Mouse (Mus musculus): ENCODE results near the gene Scgb2b2. TPM values are rescaled to one million over a fixed set of nuclear protein-coding genes. Genes with fewer than 3 reads are reported as not detected.

Scgb2b2 gene
- polyA plus RNA-seq (2014; fragmentation: Nextera tagmentation; extraction: Ambion mirVana): not detected in 2 replicates

DNA sequence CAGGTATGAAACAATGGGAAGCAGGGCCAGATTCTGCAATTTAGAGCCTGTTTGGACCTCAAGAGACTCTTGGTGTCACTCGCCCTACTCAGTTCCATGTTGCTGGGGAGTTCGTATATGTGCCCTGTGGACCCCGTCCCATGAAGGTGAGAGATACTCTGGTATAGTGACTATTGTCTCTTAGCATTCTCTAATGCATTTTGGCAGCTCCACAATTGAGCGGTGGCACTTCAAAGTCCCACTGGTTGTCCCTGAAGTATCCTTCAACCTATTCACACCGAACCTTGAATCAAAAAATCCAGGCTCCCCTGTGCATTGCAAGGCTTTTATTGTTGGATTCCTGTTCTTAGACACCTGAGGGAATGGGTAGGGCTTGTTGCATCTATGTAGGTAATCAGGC, at the start of gene Scgb2b2:
Scgb2b2 (plus strand) TSS at position 301 of the 400 bp plus-strand sequence.
- 84% methylated on average over 5 of the region's 5 CpGs for WGBS
- DNase-seq (ENCODE audit: low spot score, missing footprints): no peak
- Histone ChIP-seq H3K27ac (ENCODE audit: low read depth, low read length) (no peak within 1 kb of the TSS), H3K4me2 (no peak within 1 kb of the TSS), H3K9ac (ENCODE audit: low read length) (no peak within 1 kb of the TSS), H3K36me3 (ENCODE audit: control insufficient read depth, insufficient read depth, low read length) (no peaks in the 10 kb centered on the region), H3K4me3 (ENCODE audit: low read depth, low read length) (no peak within 1 kb of the TSS), H3K4me1 (ENCODE audit: control insufficient read depth, insufficient read depth, low read length) (no peaks in the 10 kb centered on the region), H3K9me3 (ENCODE audit: control insufficient read depth, low read length) (peaks cover 15% of the 10 kb centered on the region), H3K27me3 (ENCODE audit: control insufficient read depth, insufficient read depth, low read length) (no peaks in the 10 kb centered on the region)
- ATAC-seq (ENCODE audit: low FRiP score): no peak

DNA sequence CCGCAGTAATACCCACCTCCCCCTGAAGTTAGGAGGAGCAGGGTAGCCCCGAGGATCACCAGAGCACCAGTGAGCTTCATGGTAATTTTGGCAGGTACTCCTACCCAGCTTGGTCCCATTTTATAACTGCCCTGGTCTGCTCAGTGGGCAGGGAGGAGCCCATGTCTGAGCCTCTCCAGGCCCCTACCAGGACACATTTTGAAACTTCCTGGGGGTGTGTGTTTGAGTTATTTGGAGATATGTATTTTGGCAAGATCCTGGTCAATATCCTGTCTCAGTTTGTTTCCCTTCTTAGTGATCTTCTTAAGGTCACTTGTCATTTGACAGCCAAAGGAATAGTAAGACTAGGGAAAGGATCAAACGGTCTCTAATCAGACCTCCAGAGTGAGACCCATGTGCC, 1.4 kb downstream of the Scgb2b2 start, which contains the start of gene Scgb1b2:
Scgb1b2 (minus strand) TSS at position 101 of the 400 bp plus-strand sequence.
- no peak within 1 kb of the TSS for H3K27ac ChIP-seq (ENCODE audit: low read depth, low read length)
- no peaks in the 10 kb centered on the region for H3K4me1 ChIP-seq (ENCODE audit: control insufficient read depth, insufficient read depth, low read length)
- H3K4me3 ChIP-seq (ENCODE audit: low read depth, low read length): no peak within 1 kb of the TSS
- DNase-seq (ENCODE audit: low spot score, missing footprints) (no peak), ATAC-seq (ENCODE audit: low FRiP score) (no peak)
- H3K9ac ChIP-seq (ENCODE audit: low read length): no peak within 1 kb of the TSS
- no peak within 1 kb of the TSS for H3K4me2 ChIP-seq
- peaks cover 15% of the 10 kb centered on the region for H3K9me3 ChIP-seq (ENCODE audit: control insufficient read depth, low read length)
- H3K27me3 ChIP-seq (ENCODE audit: control insufficient read depth, insufficient read depth, low read length): no peaks in the 10 kb centered on the region
- WGBS: 80% methylated on average over 3 of the region's 3 CpGs
- no peaks in the 10 kb centered on the region for H3K36me3 ChIP-seq (ENCODE audit: control insufficient read depth, insufficient read depth, low read length)

Other genes with a start within 250 kb of the Scgb2b2 start
- 11.3 and 12.6 TPM in 2 replicates for gene Fxyd5, start 248.0 kb upstream of the Scgb2b2 start, polyA plus RNA-seq (2014; fragmentation: Nextera tagmentation; extraction: Ambion mirVana)
- 5.4 and 6.2 TPM in 2 replicates for gene Fxyd7, start 239.0 kb upstream of the Scgb2b2 start, polyA plus RNA-seq (2014; fragmentation: Nextera tagmentation; extraction: Ambion mirVana)
- 4.8 and 5.4 TPM in 2 replicates for gene Fxyd1, start 233.3 kb upstream of the Scgb2b2 start, polyA plus RNA-seq (2014; fragmentation: Nextera tagmentation; extraction: Ambion mirVana)
- 0.58 and 0.85 TPM in 2 replicates for gene Lgi4, start 231.2 kb upstream of the Scgb2b2 start, polyA plus RNA-seq (2014; fragmentation: Nextera tagmentation; extraction: Ambion mirVana)
- gene Fxyd3, start 213.8 kb upstream of the Scgb2b2 start, polyA plus RNA-seq (2014; fragmentation: Nextera tagmentation; extraction: Ambion mirVana): 1.8 and 2.3 TPM in 2 replicates
- 0.44 and 1.2 TPM in 2 replicates for gene Hpn, start 175.2 kb upstream of the Scgb2b2 start, polyA plus RNA-seq (2014; fragmentation: Nextera tagmentation; extraction: Ambion mirVana)
- 0.52 and 1.1 TPM in 2 replicates for gene Scn1b, start 163.5 kb upstream of the Scgb2b2 start, polyA plus RNA-seq (2014; fragmentation: Nextera tagmentation; extraction: Ambion mirVana)
- 104 and 109 TPM in 2 replicates for gene Gramd1a, start 134.6 kb upstream of the Scgb2b2 start, polyA plus RNA-seq (2014; fragmentation: Nextera tagmentation; extraction: Ambion mirVana)
- gene Scgb1b2, start 1.3 kb downstream of the Scgb2b2 start, polyA plus RNA-seq (2014; fragmentation: Nextera tagmentation; extraction: Ambion mirVana): not detected in 2 replicates
- not detected in 2 replicates for gene Scgb2b3, start 71.6 kb downstream of the Scgb2b2 start, polyA plus RNA-seq (2014; fragmentation: Nextera tagmentation; extraction: Ambion mirVana)
- not detected in 2 replicates for gene Scgb1b3, start 85.1 kb downstream of the Scgb2b2 start, polyA plus RNA-seq (2014; fragmentation: Nextera tagmentation; extraction: Ambion mirVana)

All from midbrain, embryonic 11.5 days (tissue).